Mouse (Mus musculus) urinary bladder, postnatal 36 days (tissue): ENCODE data around the gene Rnft1.
"Not testable (repeated sequence)": the region's sequence is repeated elsewhere in the genome, so short reads cannot be mapped to it uniquely, and the experiment has no call there.

Source experiments
- DNase-seq, 2 experiments: peaks; one replicate each; pipeline ENCODE4 v3.0.0; 2022; ENCODE audit warnings: low spot score in 2 of 2, mixed read lengths in 1 of 2

The Rnft1 gene

DNA sequence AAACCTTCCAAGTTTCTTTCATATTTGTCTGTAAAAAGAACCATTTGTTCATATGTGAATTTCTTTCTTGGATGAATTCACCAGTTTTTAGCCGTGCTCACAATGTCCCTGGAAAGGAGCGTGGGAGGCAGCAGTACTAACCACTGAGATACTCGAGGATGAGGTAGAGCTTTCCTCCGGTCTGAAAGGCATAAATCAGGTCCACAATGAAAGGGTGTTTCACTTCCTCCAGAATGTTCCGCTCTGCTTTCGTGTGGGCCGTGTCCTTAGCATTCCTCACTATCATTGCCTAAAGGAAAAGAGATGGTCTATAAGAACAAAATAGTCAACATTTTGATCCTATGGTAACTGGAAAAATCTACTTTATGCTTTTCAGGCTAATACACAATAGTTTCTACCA is 35.3 kb downstream of the Rnft1 start:
- DNase-seq: no peak

DNA sequence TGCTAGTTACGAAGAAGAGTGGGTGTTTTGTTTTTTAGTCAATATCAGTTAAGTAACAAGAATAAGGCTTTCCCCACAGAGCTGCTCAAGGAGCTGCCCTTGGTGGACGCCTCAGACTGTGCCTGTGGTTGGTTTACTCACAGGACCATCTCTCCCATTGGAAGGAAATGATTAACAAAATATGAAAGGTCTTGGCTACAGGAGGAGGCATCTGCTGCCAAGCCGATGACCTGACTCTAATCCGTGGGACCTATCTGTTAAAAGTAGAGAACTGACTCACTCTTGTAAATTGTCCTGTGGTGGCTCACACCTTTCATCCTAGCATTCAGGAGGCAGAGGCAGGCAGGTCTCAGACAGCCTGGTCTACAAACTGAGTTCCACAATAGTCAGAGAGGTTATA is 43.1 kb downstream of the Rnft1 start:
- no peak for DNase-seq

DNA sequence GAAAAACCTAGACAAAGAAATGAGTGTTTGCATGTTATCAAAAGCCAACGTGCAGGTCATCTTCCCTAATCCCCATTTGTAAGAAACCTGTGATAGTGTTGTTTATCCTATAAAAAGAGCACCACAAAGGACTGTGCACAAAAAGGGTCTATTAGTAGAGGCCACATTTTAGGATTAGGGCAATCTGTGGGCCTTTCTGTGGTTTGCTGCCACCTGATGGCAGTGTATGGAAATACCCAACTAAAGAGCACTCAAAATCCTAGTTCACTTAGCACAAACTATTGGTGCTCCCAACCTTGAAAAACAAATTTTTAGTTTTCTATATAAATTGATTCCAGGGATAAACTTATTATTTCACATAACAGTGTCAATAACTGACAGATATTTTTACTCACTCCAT is 48.4 kb downstream of the Rnft1 start:
- DNase-seq: no peak

DNA sequence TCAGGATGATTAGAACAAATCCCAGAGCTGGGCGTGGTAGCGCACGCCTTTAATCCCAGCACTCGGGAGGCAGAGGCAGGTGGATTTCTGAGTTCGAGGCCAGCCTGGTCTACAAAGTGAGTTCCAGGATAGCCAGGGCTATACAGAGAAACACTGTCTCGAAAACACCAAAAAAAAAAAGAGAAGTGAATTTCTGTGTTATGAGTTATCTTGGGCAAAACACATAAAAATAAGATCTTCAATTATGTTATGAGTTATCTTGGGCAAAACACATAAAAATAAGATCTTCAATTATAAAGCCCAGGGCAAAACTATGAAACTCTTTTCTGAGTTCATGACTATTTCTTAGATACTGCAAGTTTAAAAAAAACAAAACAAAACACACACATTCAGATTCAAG is 48.8 kb downstream of the Rnft1 start:
- not testable (repeated sequence) for DNase-seq

DNA sequence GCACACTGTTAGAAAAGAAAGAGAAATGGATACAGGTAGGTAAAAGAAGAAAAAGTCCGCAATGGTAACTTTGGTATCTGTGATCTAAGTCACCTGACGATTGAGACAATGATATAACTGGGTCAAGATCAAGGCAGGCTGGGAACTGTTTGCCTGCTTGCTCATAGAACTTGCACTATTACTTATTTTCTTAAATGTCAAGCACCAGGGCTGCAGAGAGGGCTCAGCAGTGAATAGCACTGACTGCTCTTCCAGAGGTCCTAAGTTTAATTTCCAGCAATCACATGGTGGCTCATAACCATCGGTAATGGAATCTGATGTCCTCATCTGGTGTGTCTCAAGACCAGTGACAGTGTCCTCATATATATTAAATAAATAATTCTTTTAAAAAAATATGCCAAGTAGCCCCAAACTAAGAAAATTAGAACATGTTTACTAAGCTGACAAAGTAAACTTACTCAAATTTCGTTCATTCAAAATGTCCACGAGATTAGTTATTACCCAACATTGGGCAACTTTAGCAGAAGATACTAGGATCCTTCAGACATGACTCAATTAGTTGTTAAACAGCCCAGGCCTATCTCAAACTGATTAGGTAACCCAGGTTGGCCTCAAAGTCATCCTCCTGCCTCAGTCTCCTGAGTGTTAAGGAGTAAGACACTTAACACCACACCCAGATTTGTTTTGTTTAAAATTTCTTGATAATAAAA is 49.9 kb downstream of the Rnft1 start:
- no peak for DNase-seq

DNA sequence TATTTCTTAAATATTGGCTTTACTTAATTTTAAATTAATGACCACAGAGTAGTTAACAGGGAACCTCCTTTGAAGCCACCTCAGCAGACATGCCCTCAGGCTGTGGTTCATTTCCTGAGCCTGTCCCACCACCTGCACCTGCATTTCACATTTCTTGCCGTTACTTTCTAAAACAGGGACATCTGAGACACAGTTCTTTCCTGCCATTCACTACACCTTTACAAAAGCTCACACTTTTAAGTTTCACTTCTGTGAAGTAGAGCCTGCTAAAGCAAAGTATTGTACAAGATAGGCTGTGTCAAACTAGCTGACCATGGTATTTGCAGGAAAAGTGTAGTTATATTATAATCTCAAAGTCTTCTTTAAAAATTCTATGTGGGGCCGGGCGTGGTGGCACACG is 54.3 kb downstream of the Rnft1 start:
- no peak for DNase-seq

DNA sequence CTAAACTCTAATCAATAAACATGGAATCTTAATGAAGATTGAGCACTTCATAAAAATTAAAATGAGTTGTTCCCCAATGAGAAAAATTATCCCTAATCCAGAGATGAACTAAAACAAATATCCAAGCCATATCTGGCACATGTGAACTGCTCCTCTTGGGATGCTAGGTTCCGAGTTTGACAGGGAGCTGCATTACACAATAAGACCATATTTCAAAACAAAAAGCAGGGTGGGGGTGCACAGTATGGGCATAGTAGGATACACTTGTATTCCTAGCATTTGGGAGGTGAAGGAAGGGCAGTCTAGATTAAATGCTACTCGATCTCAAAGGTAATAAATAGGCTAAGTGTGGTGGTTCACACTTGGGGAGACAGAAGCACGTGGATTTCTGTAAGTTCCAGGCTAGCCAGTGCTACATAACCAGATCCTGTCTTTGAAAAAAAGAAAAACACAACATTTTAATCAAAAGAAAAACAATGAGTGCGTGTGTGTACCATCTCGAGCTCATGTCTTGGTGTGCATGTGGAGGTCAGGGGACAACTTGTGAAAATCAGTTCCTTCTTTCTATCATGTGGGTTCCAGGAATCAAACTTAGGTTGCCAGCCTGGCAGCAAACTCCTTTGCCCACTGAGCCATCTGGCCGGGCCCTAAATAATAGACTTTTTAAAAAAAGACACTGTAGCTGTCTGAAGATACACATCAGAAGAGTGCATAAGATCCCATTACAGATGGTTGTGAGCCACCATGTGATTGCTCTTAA is 55.4 kb downstream of the Rnft1 start:
- DNase-seq: no peak

DNA sequence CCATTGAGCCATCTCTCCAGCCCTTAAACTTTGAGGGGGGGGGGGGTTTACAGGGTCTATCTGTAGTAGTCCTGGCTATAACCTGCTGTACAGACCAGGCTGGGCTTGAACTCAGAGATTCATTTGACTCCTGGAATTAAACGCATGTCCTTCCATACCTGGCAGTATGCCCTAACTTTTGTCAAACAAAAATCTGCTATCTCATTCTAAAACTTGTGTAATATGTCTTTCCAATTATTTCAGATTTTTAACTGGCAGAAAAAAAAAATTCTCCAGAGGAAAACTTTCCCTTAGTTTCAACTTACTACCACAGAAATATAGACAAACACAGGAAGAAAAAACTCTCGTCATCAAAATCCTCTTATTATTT is 56.0 kb downstream of the Rnft1 start:
- no peak for DNase-seq

DNA sequence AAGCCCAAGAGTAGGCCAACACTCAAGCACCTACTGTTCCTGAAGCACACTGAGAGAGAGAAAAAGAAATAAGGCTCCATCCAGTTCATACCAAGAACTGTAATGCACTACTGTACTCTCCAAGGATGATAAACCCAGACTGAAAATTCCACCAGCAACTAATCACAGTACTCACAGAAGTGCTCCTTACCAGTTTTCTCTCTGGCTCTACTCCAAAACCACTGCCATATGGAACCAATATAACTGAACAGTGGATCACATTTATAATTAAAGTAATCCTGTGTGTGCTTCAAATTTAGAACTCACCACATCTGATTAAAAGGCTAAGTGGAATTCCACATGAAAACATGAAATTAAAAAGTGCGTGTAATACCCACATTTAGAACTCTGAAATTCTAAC is 58.4 kb downstream of the Rnft1 start:
- no peak for DNase-seq

DNA sequence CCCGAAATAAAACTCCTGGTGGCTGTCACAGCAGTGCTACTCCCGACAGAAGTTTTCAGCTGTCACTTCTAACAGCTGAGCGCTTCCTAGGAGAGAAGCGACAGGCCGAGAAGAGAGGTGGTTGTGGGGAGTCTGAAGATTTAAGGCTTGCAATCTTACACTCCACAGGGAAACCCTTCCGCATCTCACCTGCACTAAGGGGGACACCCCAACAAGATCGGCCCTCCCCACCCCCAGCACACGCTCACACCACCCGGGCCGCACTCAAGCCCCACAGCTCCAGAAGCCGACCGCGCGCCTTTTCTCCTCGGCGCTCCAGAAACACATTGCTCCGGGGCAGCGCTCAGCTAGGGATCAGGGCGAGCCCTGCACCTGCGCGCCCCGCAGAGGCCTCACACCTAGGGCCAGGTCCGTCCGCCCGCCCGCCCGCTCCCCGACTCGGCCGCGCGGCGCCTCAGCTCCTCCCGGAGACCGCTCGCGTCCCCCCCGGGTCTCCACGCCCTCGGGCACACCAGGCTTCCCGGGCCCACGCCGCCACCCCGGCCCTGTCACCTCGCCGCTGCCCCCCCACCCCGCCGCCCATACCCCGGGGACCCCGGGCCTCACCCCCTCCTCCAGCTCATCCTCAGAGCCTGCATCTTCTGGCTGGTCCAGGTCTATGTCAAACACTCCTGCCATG is 59.6 kb downstream of the Rnft1 start:
- peak in 1 of 2 experiments; percentile 31 for DNase-seq

DNA sequence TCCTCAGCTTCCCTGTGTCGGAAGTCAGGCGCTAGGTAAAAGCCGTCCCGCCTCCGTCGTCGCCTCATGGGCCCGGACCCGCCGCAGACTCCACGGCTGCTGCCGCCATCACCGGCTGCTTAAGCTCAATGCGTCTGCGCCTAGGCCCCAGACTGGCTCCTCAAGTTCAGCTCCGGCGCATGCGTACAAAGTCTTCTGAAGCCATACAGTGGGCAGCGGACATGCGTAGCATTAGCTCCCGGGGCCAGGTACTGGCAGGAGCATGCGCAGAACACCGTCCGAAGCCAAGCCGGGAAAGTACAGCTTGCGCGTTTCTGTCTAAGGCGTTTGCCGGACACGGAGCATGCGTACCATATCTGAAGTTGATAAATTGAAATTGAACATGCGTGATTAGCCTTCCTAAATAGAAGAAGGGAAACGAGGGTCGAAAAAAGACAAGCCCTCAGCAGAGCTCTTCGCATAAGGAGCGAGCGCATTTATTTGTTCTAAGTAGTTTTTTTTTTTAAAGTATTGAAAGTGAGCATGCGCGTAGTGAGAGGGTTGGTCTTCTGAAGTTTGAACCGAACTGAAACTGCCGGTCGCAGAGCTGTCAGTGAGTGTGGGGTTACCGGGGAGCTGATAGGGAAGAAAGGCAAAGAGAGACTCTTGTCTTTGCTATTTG is 60.3 kb downstream of the Rnft1 start, which contains the start of the genes Rps6kb1 and Tubd1:
Rps6kb1 (minus strand) TSS at position 167 of the 661 bp plus-strand sequence.
Tubd1 (plus strand) TSS at position 353 of the 661 bp plus-strand sequence.
- DNase-seq: peak; percentile 97 to 99

DNA sequence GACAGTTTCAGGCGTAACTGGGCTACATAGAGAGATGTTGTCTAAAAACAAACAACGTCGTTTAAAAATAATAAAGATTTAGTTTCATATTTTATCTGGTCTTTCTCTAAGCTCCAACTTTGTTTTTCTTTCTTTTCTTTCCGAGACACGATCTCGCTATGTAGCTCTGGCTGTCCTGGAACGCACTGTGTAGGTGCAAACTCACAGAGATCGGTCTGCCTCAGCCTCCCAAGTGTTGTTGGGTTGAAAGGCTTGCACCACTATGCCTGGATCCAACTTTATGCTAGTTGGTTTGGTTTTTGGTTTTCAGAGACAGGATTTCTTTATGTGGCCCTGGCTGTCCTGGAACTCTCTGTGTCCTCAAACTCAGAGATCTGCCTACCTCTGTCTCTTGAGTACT is 61.1 kb downstream of the Rnft1 start:
- DNase-seq: no peak

DNA sequence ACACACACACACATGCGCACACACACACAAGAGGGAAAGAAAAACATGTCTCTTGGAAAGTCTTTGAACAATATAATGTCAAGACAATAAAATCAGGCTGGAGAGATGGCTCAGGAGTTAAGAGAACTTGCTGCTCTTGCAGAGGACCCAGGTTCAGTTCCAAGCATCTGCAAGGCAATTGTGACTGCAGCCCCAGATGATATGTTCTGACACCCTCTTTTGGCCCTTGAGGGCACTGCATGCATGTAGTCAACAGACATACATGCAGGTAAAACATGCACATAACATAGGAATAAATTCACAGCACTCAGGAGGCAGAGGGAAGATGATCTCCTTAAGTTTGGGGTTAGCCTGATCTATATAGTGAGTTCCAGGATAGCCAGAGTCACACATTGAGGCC is 63.0 kb downstream of the Rnft1 start:
- no peak for DNase-seq
